Mouse (Mus musculus) kidney, embryonic 14.5 days (tissue): Measurements from ENCODE around the gene Adssl1. TPM values are rescaled to one million over a fixed set of nuclear protein-coding genes. Genes with fewer than 3 reads are reported as not detected.

Experiments used
- ATAC-seq: fragments of 200-750 bp; cut with Nextera tagmentation; 2 replicates; pipeline ENCODE4 v1.8.0; 2017; ENCODE audit warnings: moderate number of reproducible peaks, mild to moderate bottlenecking, moderate TSS enrichment, moderate library complexity; ENCODE audit not compliant: low FRiP score, low TSS enrichment
- H3K27ac ChIP-seq: fragments of 300-500 bp; sonication (generic); 2 replicates; pipeline ENCODE4 v1.5.1; 2014; ENCODE audit warnings: low read depth, mild to moderate bottlenecking, low read length, moderate library complexity, mixed read lengths
- H3K27me3 ChIP-seq: fragments of 300-500 bp; sonication (generic); 2 replicates; pipeline ENCODE4 v1.6.1; 2014; ENCODE audit warnings: mild to moderate bottlenecking, low read length; ENCODE audit not compliant: control insufficient read depth, insufficient read depth
- H3K36me3 ChIP-seq: fragments of 300-500 bp; sonication (generic); 2 replicates; pipeline ENCODE4 v1.6.1; 2014; ENCODE audit warnings: low read length, mixed read lengths; ENCODE audit not compliant: control insufficient read depth, insufficient read depth
- H3K4me1 ChIP-seq: fragments of 300-500 bp; sonication (generic); 2 replicates; pipeline ENCODE4 v1.6.1; 2014; ENCODE audit warnings: low read length, mixed read lengths; ENCODE audit not compliant: control insufficient read depth, insufficient read depth
- H3K4me2 ChIP-seq: fragments of 300-500 bp; sonication (generic); replicated peaks from 2 replicates; pipeline ENCODE4 v1.6.1; 2014; ENCODE audit warnings: low read depth, mild to moderate bottlenecking, low read length
- H3K4me3 ChIP-seq: fragments of 300-500 bp; sonication (generic); 2 replicates; pipeline ENCODE4 v1.5.1; 2014; ENCODE audit warnings: mild to moderate bottlenecking, low read length
- H3K9ac ChIP-seq: fragments of 300-500 bp; sonication (generic); 2 replicates; pipeline ENCODE4 v1.6.1; 2014; ENCODE audit warnings: low read depth, mild to moderate bottlenecking, low read length, moderate library complexity
- H3K9me3 ChIP-seq: fragments of 300-500 bp; sonication (generic); 2 replicates; pipeline ENCODE4 v1.6.1; 2016; ENCODE audit warnings: low read length; ENCODE audit not compliant: control insufficient read depth
- WGBS: fragments of 180-500 bp; shearing (Covaris S2); extraction: QIAGEN DNeasy Blood & Tissue Kit; methylation state at CpG from one replicate; pipeline ENCODE4 v1.1.7; 2014; 5-methylcytosine and 5-hydroxymethylcytosine counted together
- polyA plus RNA-seq: library from polyadenylated mRNA; unstranded; fragments of >200 nt; fragmentation: Nextera tagmentation; extraction: Ambion mirVana; gene quantifications from 2 replicates; pipeline ENCODE4 v1.2.1, GENCODE M21; 2014

Gene Adssl1
- polyA plus RNA-seq, 1 experiment from 2014 or later: 9.3 TPM

DNA sequence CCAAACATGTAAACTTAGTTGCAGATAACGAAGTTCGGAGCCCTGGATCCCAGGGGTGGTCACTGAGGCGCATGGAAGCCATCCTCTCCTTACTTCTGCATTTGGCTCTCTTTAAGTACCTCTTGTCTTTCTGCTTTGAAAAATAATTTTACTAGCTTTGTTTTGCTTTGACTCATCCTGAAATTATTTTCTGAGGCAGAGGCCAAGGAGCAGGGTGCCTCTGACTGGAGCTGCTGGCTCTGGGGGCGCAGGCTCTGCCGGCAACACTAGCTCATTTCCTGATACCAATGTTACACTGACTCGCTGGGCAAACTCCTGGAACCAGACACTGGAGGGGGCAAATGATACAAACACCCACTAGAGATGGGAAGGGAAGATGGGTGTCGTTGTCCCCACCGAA, 39.9 kb upstream of the Adssl1 start:
- Histone ChIP-seq H3K27me3 (no peaks in the 10 kb centered on the region), H3K9me3 (no peaks in the 10 kb centered on the region), H3K4me2 (no peak overlapping the region), H3K27ac (no peak overlapping the region), H3K4me1 (peaks cover 28% of the 10 kb centered on the region), H3K36me3 (no peaks in the 10 kb centered on the region), H3K9ac (no peak overlapping the region), H3K4me3 (no peak overlapping the region)
- WGBS: 79% methylated on average over 8 of the region's 8 CpGs
- no peak for ATAC-seq

DNA sequence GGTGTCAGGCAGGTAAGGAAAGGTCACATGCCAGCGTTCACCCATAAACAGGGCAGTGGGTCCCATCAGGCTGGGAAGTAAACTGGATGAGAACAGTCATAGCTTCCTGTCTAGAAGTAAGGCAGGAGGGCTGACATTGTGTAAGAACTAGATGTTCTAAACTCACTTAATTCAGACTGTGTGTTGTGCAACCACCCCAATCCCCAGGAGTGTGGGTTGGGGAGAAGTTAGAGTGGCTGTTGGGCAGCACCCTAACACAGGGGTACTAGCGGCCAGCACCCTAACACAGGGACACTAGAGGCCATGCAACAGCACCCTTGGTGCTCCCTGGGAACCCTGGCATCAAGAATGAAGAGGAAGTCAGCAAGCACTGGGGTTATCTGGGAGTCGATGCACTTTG, 38.7 kb upstream of the Adssl1 start:
- Histone ChIP-seq H3K9ac (no peak overlapping the region), H3K9me3 (no peaks in the 10 kb centered on the region), H3K27me3 (no peaks in the 10 kb centered on the region), H3K4me3 (no peak overlapping the region), H3K4me2 (no peak overlapping the region), H3K36me3 (no peaks in the 10 kb centered on the region), H3K27ac (no peak overlapping the region), H3K4me1 (peaks cover 21% of the 10 kb centered on the region)
- ATAC-seq: no peak
- 90% methylated on average over 3 of the region's 3 CpGs for WGBS

DNA sequence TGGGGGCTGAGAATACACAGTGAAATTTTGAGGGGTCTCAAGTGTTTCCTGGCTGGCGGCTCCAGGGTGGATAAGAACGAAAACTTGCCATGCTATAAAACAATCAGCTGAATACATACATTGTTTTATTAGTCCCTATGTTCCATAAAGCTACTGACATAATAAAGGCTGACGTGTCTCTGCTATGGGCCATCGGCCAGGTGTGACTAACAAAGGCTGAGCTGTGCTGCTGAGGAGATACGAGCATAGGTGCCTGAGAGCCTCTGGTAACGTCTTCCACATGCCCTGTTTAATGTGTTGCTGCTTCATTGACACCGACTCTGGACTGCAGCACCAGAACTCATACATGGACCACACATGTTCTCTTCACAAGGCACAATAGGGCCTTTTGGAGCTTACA, 34.9 kb upstream of the Adssl1 start:
- Histone ChIP-seq H3K4me2 (no peak overlapping the region), H3K4me1 (peaks cover 10% of the 10 kb centered on the region), H3K4me3 (no peak overlapping the region), H3K36me3 (no peaks in the 10 kb centered on the region), H3K9me3 (no peaks in the 10 kb centered on the region), H3K27me3 (peaks cover 4% of the 10 kb centered on the region; the same call in 1 of the 2 replicates), H3K9ac (no peak overlapping the region), H3K27ac (no peak overlapping the region)
- 47% methylated on average over 7 of the region's 7 CpGs for WGBS
- ATAC-seq: no peak

DNA sequence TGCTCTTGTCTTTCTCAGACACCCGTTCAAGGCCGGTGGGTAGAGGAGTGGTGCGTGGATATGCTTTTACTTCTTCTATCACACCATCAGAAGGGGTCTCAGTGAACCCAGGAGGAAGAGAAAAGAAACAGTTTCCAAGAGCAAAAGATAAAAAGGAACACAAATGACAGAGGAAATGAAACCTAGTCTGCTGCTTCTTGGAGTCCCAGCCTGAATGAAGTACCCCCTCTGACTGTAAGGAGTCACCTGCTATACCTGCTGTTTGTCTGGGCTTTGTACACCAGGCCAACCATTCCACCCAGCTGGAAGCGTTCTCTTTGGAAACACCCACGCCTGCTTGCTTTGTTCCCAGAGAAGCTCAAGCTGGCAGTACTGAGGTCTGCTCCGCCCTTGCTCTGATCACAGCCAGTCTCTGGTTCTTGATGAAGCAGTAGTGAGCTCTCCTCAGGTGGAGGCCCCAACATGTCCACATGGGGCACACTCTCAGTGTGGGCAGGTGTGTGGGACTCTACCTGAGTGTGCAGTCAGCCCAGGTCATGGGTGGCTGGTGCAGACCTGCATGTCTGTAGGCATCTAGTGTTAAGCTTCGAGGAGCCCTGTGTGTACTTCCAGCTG, 33.8 kb upstream of the Adssl1 start:
- no peak for ATAC-seq
- Histone ChIP-seq H3K27me3 (peaks cover 4% of the 10 kb centered on the region; the same call in 1 of the 2 replicates), H3K4me3 (no peak overlapping the region), H3K27ac (no peak overlapping the region), H3K4me2 (no peak overlapping the region), H3K9me3 (no peaks in the 10 kb centered on the region), H3K36me3 (no peaks in the 10 kb centered on the region), H3K4me1 (peaks cover 10% of the 10 kb centered on the region), H3K9ac (no peak overlapping the region)
- 85% methylated on average over 7 of the region's 7 CpGs for WGBS

DNA sequence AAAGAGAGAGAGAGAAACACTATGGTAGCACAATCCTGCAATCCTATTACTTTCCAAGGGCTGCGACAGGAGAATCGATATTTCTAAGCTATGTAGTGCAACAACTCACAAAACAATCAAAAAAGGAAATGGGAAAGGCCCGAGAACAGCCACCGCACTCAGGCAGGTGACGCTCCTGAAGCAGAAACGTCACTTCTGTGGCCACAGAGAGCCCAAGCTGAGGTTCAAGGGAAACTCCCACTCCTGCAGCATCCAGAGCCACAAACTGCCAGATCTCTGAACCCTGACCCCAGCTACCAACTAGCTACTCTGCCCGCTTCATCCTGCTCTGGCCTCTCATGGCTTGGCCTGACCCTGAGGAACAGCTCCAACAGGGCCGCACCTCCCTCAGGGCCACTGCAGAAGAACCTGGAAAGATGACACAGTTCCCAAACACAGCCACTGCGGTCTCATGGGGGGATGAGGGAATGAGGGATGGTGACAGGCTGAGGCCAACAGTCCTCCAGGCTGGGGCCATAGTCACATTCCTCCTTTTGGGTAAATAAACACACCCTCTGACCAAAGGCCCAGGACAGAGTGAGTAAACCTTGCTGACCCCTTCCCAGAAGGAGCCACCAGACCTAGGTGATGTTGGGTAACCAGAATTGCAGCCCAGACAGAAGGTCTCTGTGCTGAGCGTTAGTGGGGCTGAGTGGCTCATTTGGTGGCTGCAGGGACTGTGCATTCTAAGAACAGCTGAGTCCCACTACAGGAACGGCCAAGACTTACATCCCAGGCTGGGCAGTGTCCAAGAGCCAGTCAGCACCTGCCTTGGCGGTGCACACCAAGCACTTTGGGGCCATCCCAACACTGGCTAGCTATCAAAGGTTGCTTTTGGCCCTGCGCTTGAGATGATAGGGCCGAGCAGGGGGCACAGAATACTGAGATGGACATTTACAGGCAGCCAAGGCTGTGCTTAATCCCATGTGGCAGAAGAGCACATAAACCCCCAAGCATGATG, 32.4 kb upstream of the Adssl1 start:
- H3K4me3 ChIP-seq: no peak overlapping the region
- 64% methylated on average over 14 of the region's 14 CpGs for WGBS
- peaks cover 10% of the 10 kb centered on the region for H3K4me1 ChIP-seq
- H3K4me2 ChIP-seq: no peak overlapping the region; the same call in 1 of the 2 replicates
- H3K27ac ChIP-seq: no peak overlapping the region
- H3K36me3 ChIP-seq: no peaks in the 10 kb centered on the region
- H3K27me3 ChIP-seq: peaks cover 4% of the 10 kb centered on the region; the same call in 1 of the 2 replicates
- no peak overlapping the region for H3K9ac ChIP-seq
- no peak for ATAC-seq
- no peaks in the 10 kb centered on the region for H3K9me3 ChIP-seq

DNA sequence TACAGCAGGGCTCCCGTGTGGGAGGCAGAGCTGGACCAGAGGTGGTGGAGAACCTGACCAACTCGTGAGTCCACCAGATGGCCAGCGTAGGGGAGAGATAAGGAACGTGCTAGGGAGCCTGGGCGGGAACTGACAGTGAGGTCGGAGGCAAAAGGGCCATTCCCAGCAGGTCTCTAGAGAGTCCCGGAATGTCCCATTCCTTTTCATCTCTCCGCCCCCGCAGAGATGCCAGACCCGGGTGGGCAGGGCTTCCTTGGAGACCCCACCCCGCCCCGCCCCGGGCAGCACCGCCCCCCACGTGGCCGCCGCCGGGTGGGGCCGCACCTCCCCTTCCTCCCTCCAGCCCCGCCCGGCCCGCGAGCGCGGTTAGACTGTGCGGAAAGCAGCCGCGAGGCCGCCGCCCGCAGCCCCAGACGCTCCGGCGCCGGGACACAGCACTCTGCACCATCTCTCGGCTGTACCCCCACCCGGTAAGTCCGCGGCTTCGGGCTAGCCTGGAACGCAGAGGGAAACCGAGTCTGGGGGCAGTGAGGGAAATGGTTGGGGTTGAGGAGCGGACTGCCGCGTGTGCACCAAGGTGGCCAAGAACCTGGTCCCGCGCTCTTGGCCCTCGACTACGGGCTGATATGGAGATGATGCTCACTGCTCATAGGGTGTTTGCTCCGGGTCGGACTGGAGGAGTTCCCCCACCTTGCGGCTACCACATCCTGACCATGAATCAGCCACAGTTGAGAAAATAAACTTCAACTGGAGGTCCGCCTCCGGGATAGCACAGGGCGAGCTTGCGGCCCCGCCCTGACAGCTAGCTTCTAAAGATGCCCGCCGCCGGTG, 31.2 kb upstream of the Adssl1 start, which contains the start of gene Inf2:
Gene Inf2 (plus strand): TSS at position 359 of the 831 bp plus-strand sequence.
- H3K4me3 ChIP-seq: peak within 1 kb of the TSS; percentile 58
- under 1% methylated on average over 46 of the region's 60 CpGs for WGBS
- no peaks in the 10 kb centered on the region for H3K36me3 ChIP-seq
- no peaks in the 10 kb centered on the region for H3K9me3 ChIP-seq
- H3K4me1 ChIP-seq: peaks cover 10% of the 10 kb centered on the region
- H3K27me3 ChIP-seq: peaks cover 4% of the 10 kb centered on the region; the same call in 1 of the 2 replicates
- peak within 1 kb of the TSS; percentile 95 for H3K4me2 ChIP-seq
- H3K9ac ChIP-seq: peak within 1 kb of the TSS; percentile 70
- H3K27ac ChIP-seq: no peak within 1 kb of the TSS
- peak; percentile 93 for ATAC-seq

DNA sequence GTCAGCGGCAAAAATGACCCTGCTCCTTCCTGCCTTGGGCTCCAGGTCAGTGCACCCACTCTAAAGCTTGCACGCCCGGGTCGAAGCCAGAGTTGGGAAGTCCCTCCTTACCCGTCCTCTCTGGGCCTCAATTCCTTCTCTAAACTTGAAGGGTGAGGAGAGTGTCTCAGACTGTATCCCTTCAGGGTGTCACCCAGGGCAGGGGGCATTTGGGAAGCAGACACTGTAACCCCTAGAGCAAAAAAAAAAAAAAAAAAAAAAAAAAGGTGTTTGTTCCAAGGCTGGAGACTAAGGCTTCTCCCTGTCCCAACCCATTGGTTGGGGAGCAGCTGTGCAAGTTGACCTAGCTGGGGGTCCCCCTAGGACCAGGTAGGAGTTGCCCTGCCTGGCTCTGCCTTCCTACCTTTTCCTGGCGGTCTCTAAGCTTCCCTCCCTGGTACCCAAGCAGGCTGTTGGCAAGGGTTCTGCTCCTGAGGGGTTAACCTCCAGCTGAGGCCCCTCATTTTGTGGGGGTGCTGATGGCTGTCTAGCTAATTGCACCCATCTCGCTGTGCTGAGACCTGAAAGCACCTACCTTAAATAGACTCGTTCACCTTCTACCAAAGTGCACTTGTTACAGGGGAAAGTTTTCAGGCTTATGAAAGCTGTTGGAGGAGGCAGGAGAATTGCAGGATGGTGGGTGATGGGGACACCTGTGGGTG, 30.2 kb upstream of the Adssl1 start:
- Histone ChIP-seq H3K4me1 (peaks cover 20% of the 10 kb centered on the region), H3K4me2 (peak overlapping the region; percentile 95), H3K9me3 (no peaks in the 10 kb centered on the region), H3K36me3 (no peaks in the 10 kb centered on the region), H3K9ac (peak overlapping the region; percentile 70; the same call in 1 of the 2 replicates), H3K4me3 (peak overlapping the region; percentile 58), H3K27ac (no peak overlapping the region), H3K27me3 (peaks cover 4% of the 10 kb centered on the region)
- WGBS: 52% methylated on average over 8 of the region's 8 CpGs
- no peak for ATAC-seq

DNA sequence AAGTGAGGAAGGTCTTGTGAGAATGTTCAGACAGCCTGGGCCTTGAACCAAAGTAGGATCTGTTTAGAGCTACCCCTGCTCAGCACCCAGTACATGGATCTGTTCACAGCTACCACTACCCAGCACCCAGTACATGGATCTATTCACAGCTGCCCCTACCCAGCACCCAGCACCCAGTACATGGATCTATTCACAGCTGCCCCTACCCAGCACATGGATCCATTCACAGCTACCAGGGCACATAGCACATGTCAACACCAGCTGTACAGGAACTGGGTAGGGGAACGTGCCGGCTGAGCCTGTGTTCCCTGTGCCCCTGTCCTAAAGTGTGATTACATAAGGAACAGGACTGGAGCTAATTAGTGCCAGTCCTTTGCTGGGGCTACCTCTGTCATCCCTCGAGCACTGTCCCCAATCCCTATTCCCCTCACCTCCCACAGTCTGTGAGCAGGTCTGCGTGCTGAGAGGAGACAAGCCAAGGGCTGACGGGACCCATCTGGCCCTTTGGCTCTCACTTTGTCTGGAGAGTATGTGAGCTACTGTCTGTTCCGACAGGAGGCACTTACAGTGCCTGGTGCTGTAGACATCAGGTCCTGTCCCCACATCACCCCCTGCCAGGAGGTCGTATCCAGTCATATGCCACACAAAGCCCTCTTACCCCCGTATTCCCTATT, 29.1 kb upstream of the Adssl1 start:
- Histone ChIP-seq H3K27me3 (peaks cover 4% of the 10 kb centered on the region), H3K9me3 (no peaks in the 10 kb centered on the region), H3K9ac (no peak overlapping the region), H3K4me1 (peaks cover 27% of the 10 kb centered on the region), H3K36me3 (no peaks in the 10 kb centered on the region), H3K4me2 (no peak overlapping the region), H3K27ac (no peak overlapping the region), H3K4me3 (no peak overlapping the region)
- ATAC-seq: no peak
- WGBS: 65% methylated on average over 8 of the region's 8 CpGs
